Mouse (Mus musculus) brain, embryonic 14.5 days (tissue): ENCODE data around the gene Tns4.

Experiments used
- CTCF ChIP-seq: fragments of 200-500 bp; IDR thresholded peaks from 2 replicates; pipeline ENCODE4 v1.5.1; 2012; ENCODE audit warnings: inconsistent platforms, mild to moderate bottlenecking, moderate library complexity, borderline replicate concordance; ENCODE audit not compliant: insufficient read depth, insufficient read length; ENCODE audit errors: extremely low read depth
- POLR2A ChIP-seq: fragments of 200-500 bp; IDR thresholded peaks from 2 replicates; pipeline ENCODE4 v1.6.1; 2012; ENCODE audit warnings: mild to moderate bottlenecking, inconsistent platforms, borderline replicate concordance; ENCODE audit not compliant: poor library complexity, insufficient read depth, insufficient read length, severe bottlenecking; ENCODE audit errors: extremely low read depth

GRCm38 (mm10) chr11:99039782-99040181, 49.3 kb downstream of the Tns4 start:
- TF ChIP-seq POLR2A (peak; percentile 25; the same call in 1 of the 2 replicates), CTCF (peak; percentile 88)
